Mouse (Mus musculus): ENCODE data around the gene Muc5ac. TPM values are rescaled to one million over a fixed set of nuclear protein-coding genes. Genes with fewer than 3 reads are reported as not detected.

Muc5ac gene
- total and polyA plus RNA-seq, 3 experiments, result not detected

DNA sequence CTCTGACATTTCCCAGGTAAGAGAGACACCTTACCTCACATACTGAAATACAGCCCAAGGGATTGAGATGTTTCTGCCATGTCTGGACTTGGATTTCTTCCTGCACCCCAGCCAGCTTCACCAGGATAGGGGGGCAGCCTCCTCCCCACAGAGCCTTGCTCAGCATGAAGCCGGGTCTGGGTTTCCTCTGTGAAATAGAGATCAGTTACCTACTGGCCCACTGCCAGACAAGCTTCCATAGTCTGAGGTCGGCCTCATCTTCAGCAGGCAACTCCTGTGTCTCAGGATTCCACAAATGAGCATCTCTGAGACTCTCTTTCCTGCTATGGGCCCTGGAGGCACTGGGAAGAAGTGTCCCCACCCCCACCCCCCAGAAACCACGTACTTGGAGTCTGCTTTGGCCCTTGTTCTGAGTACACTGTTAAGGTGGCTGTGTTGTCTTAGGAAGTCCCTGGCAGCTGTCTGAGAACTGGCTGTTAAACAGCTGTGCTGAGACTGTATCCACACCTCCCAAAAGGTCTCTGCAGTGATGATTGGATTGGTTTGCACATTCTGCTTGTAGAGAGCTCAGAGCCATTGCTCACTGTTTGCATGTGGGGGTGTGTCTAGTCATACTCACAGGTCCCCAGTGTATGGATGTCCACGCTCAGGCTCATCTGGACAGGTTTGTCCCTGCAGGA is 34.0 kb downstream of the Muc5ac start:
- DNase-seq (ENCODE audit: extremely low read depth), result no peak
- dilution Hi-C loops (cut with MboI; ENCODE audit: extremely low pct_ligation_motif_present, extremely low pct_unique_long_range_greater_than_20kb, low sequenced_read_pairs), result no loop called here
- Histone ChIP-seq H3K9ac (ENCODE audit: insufficient read depth, low read depth) (no peak overlapping the region), H3K4me2 (ENCODE audit: insufficient read depth, low read depth, poor library complexity, severe bottlenecking) (no peak overlapping the region), H3K4me3 (replicated peaks in 1 of 3; ENCODE audit: low read depth in 2 of 3, low read length in 2 of 3, poor library complexity in 1 of 3) (no peak overlapping the region), H3K4me1 (ENCODE audit: control insufficient read depth in 1 of 2, insufficient read depth in 2 of 2) (no peaks in the 10 kb centered on the region), H3K27ac (ENCODE audit: insufficient read depth, low read depth) (no peak overlapping the region), H3K27me3 (replicated peaks) (peaks cover 93% of the 10 kb centered on the region), H3K9me3 (replicated peaks; ENCODE audit: low read length) (no peaks in the 10 kb centered on the region), H3K79me2 (replicated peaks; ENCODE audit: control insufficient read depth, extremely low read depth, insufficient read depth, poor library complexity, severe bottlenecking) (no peaks in the 10 kb centered on the region), H3K36me3 (replicated peaks in 1 of 2; ENCODE audit: control insufficient read depth in 1 of 2, insufficient read depth in 1 of 2, low read length in 1 of 2) (no peaks in the 10 kb centered on the region)
- in situ Hi-C loops (cut with MboI; ENCODE audit: low pct_ligation_motif_present, low pct_unique_long_range_greater_than_20kb, low sequenced_read_pairs), result no loop called here
- TF ChIP-seq PAX5 (IDR thresholded peaks at IDR 0.05; ENCODE audit: low read length), result no peak
- no peak for TF ChIP-seq CHD2 (IDR thresholded peaks at IDR 0.05; ENCODE audit: low read length)
- no peak for TF ChIP-seq MYC (IDR thresholded peaks at IDR 0.05; ENCODE audit: low read depth, low read length)
- no peak for TF ChIP-seq MXI1 (IDR thresholded peaks at IDR 0.05; ENCODE audit: low read depth, low read length)
- TF ChIP-seq ZKSCAN1 (IDR thresholded peaks at IDR 0.05; ENCODE audit: borderline replicate concordance, low read depth, low read length), result no peak
- no peak for TF ChIP-seq RCOR1 (conservative IDR thresholded peaks at IDR 0.05; ENCODE audit: low read depth, low read length)
- TF ChIP-seq NRF1 (IDR thresholded peaks at IDR 0.05; ENCODE audit: low read depth, low read length), result no peak

DNA sequence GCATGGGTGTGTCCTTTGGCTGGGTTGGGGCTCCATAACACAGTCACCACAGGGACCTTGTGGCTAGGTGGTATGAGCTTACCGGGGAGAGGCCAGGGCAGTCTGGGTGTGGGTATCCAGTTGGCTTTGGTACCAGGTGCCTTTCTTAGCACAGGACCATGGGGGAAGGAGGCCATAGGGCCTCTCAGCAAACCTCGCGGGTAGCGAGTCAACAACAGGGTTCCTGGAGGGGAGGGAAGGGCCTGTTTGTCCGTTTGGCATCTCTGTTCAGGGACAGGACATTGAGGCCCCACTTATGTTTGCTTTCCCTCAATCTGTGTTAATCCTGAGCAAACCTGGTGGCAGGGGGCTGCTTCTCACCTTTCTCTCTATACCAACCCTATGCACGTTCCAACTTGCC is 34.9 kb downstream of the Muc5ac start:
- in situ Hi-C loops (cut with MboI; ENCODE audit: low pct_ligation_motif_present, low pct_unique_long_range_greater_than_20kb, low sequenced_read_pairs) (no loop called here), dilution Hi-C loops (cut with MboI; ENCODE audit: extremely low pct_ligation_motif_present, extremely low pct_unique_long_range_greater_than_20kb, low sequenced_read_pairs) (no loop called here)
- no peak for DNase-seq (ENCODE audit: extremely low read depth)
- no peak overlapping the region for H3K9ac ChIP-seq (ENCODE audit: insufficient read depth, low read depth)
- TF ChIP-seq USF1 (IDR thresholded peaks at IDR 0.05; ENCODE audit: low read depth, low read length) (no peak), CHD2 (IDR thresholded peaks at IDR 0.05; ENCODE audit: low read length) (no peak), BHLHE40 (IDR thresholded peaks at IDR 0.05; ENCODE audit: low read depth, low read length) (no peak), PAX5 (IDR thresholded peaks at IDR 0.05; ENCODE audit: low read length) (no peak), USF2 (conservative IDR thresholded peaks at IDR 0.05; ENCODE audit: low read depth, low read length) (no peak), CHD1 (IDR thresholded peaks at IDR 0.05; ENCODE audit: low read depth, low read length) (no peak), E2F4 (IDR thresholded peaks at IDR 0.05; ENCODE audit: insufficient replicate concordance, low read depth, low read length) (no peak), ELF1 (IDR thresholded peaks at IDR 0.05; ENCODE audit: low read depth, low read length) (no peak), EP300 (IDR thresholded peaks at IDR 0.05; ENCODE audit: low read length) (no peak), JUND (conservative IDR thresholded peaks at IDR 0.05; ENCODE audit: low read depth, low read length) (no peak), NELFE (IDR thresholded peaks at IDR 0.05; ENCODE audit: low read depth, low read length) (no peak), ZMIZ1 (IDR thresholded peaks at IDR 0.05; ENCODE audit: low read depth, low read length) (no peak), MEF2A (IDR thresholded peaks at IDR 0.05; ENCODE audit: borderline replicate concordance, low read depth, low read length) (no peak), ZC3H11A (IDR thresholded peaks at IDR 0.05; ENCODE audit: low read depth, low read length) (no peak), NRF1 (IDR thresholded peaks at IDR 0.05; ENCODE audit: low read depth, low read length) (no peak), MAFK (IDR thresholded peaks at IDR 0.05; ENCODE audit: insufficient replicate concordance, low read length) (no peak), SMC3 (IDR thresholded peaks at IDR 0.05; ENCODE audit: low read depth, low read length) (no peak), TBP (conservative IDR thresholded peaks at IDR 0.05; ENCODE audit: low read depth, low read length) (no peak)
- no peaks in the 10 kb centered on the region for H3K79me2 ChIP-seq (replicated peaks; ENCODE audit: control insufficient read depth, extremely low read depth, insufficient read depth, poor library complexity, severe bottlenecking)
- no peaks in the 10 kb centered on the region for H3K9me3 ChIP-seq (replicated peaks; ENCODE audit: low read length)
- H3K4me1 ChIP-seq (ENCODE audit: control insufficient read depth in 1 of 2, insufficient read depth in 2 of 2), result no peaks in the 10 kb centered on the region
- no peaks in the 10 kb centered on the region for H3K36me3 ChIP-seq (replicated peaks in 1 of 2; ENCODE audit: control insufficient read depth in 1 of 2, insufficient read depth in 1 of 2, low read length in 1 of 2)
- H3K27ac ChIP-seq (ENCODE audit: insufficient read depth, low read depth), result no peak overlapping the region
- no peak overlapping the region for H3K4me3 ChIP-seq (replicated peaks in 1 of 3; ENCODE audit: low read depth in 2 of 3, low read length in 2 of 3, poor library complexity in 1 of 3)
- no peak overlapping the region for H3K4me2 ChIP-seq (ENCODE audit: insufficient read depth, low read depth, poor library complexity, severe bottlenecking)
- peaks cover 93% of the 10 kb centered on the region for H3K27me3 ChIP-seq (replicated peaks)
